Comparison of ENCODE assay signal across 7 mouse cellular contexts in the genomic region with DNA sequence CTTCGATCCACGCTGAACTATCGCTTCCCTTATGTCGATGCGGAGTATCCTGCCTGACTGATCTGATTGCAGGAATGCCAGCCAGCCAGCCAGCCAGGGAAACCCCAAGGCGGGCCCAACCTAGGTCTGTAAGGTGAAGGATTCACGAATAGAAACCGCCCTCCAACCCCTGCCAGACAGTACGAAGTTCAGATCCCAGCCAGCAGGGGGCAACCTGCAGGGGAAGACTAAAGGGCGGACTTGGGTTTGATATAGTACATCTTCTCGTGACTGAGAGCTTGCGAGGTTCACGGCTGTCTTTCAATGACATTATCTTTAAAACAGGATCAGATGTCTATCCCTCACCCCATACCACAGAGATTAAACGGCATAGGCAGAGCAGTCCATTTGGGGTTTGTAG. TPM values are rescaled to one million over a fixed set of nuclear protein-coding genes. Genes with fewer than 3 reads are reported as not detected.
A peak's percentile ranks its signal among the peaks of the same experiment; 100 is the strongest.
DNase-seq lines count a peak whose midpoint lies in the region; ATAC-seq and TF ChIP-seq lines count a peak whose summit lies in the region.

No protein-coding gene starts in this region.

- peak in 1 of 2 experiments; percentile 47 for DNase-seq in layer of hippocampus, adult 2 months (ENCODE audit: low spot score in 2 of 2)
- DNase-seq in layer of hippocampus, adult 8-10 months (ENCODE audit: low spot score in 2 of 2) = no peak
- DNase-seq in MN1 (ENCODE audit: low spot score) = peak; percentile 28
- peak; percentile 29 for DNase-seq in c-Kit-positive CD71-positive TER-119-negative erythroid progenitor cells, embryonic 14.5 days (ENCODE audit: low read depth)
- DNase-seq in heart, postnatal 36 days = peak; percentile 65 to 69
- peak; percentile 58 for DNase-seq in lung, postnatal 0 days (ENCODE audit: low spot score)
- DNase-seq in stomach, postnatal 0 days (ENCODE audit: low spot score) = peak; percentile 74

- no peak overlapping the region for H3K9ac ChIP-seq in lung, postnatal 0 days (replicated peaks; ENCODE audit: low read depth)
- no peak overlapping the region for H3K9ac ChIP-seq in stomach, postnatal 0 days (ENCODE audit: low read length)

- H3K4me2 ChIP-seq in lung, postnatal 0 days (replicated peaks; ENCODE audit: low read depth, low read length) = no peak overlapping the region
- no peak overlapping the region for H3K4me2 ChIP-seq in stomach, postnatal 0 days (replicated peaks; ENCODE audit: low read depth)

- 24% methylated on average over 14 of the region's 14 CpGs for WGBS in lung, postnatal 0 days
- 36% methylated on average over 14 of the region's 14 CpGs for WGBS in stomach, postnatal 0 days

- no peaks in the 10 kb centered on the region for H3K36me3 ChIP-seq in lung, postnatal 0 days (ENCODE audit: insufficient read depth, low read length)
- no peaks in the 10 kb centered on the region for H3K36me3 ChIP-seq in stomach, postnatal 0 days (ENCODE audit: control insufficient read depth, insufficient read depth, low read length)

- peak; percentile 86 for TF ChIP-seq CTCF in layer of hippocampus, adult 2 months (conservative IDR thresholded peaks at IDR 0.05)
- peak; percentile 80 for TF ChIP-seq CTCF in lung, postnatal 0 days (IDR thresholded peaks at IDR 0.05)
- TF ChIP-seq CTCF in stomach, postnatal 0 days (IDR thresholded peaks at IDR 0.05; ENCODE audit: low read depth) = peak; percentile 81

- no peak for TF ChIP-seq EP300 in lung, postnatal 0 days (IDR thresholded peaks at IDR 0.05)
- TF ChIP-seq EP300 in stomach, postnatal 0 days (optimal IDR thresholded peaks at IDR 0.05) = no peak

- peaks cover 4% of the 10 kb centered on the region; the same call in 1 of the 2 replicates for H3K4me1 ChIP-seq in lung, postnatal 0 days (ENCODE audit: insufficient read depth, low read depth, low read length)
- peaks cover 3% of the 10 kb centered on the region; the same call in 1 of the 2 replicates for H3K4me1 ChIP-seq in stomach, postnatal 0 days (replicated peaks; ENCODE audit: control insufficient read depth, insufficient read depth)

- no peak overlapping the region for H3K4me3 ChIP-seq in layer of hippocampus, adult 2 months
- H3K4me3 ChIP-seq in lung, postnatal 0 days (ENCODE audit: low read depth, low read length) = no peak overlapping the region
- no peak overlapping the region for H3K4me3 ChIP-seq in stomach, postnatal 0 days (ENCODE audit: low read depth, low read length)

- H3K9me3 ChIP-seq in lung, postnatal 0 days (ENCODE audit: low read length) = no peaks in the 10 kb centered on the region
- no peaks in the 10 kb centered on the region for H3K9me3 ChIP-seq in stomach, postnatal 0 days (ENCODE audit: control insufficient read depth, low read length)

- no peak overlapping the region for H3K27ac ChIP-seq in layer of hippocampus, adult 2 months
- no peak overlapping the region for H3K27ac ChIP-seq in lung, postnatal 0 days (ENCODE audit: low read length)
- no peak overlapping the region for H3K27ac ChIP-seq in stomach, postnatal 0 days (replicated peaks)

- peaks cover 5% of the 10 kb centered on the region; the same call in 1 of the 2 replicates for H3K27me3 ChIP-seq in lung, postnatal 0 days (replicated peaks; ENCODE audit: insufficient read depth, low read length)
- no peaks in the 10 kb centered on the region; the same call in 1 of the 2 replicates for H3K27me3 ChIP-seq in stomach, postnatal 0 days (ENCODE audit: control insufficient read depth, insufficient read depth, low read length)

- intact Hi-C loops in heart, postnatal 36 days (cut with DNase I) = no loop called here

- no peak for ATAC-seq in lung, postnatal 0 days
- no peak for ATAC-seq in stomach, postnatal 0 days (ENCODE audit: low FRiP score, low TSS enrichment)

RNA-seq across cellular contexts. Expression of a gene that starts 1.5 kb away (rescaled TPM):
- total RNA-seq in layer of hippocampus, adult 2 months (2021) = 1 to 10 TPM; 5.1 to 6.4 TPM
- 1 to 10 TPM; 5.6 to 8.5 (median 7.1) TPM for total RNA-seq in layer of hippocampus, adult 8-10 months (2022)
- 1 to 10 TPM in 1 of 2 experiments, under 1 TPM in 1; 0.94 to 1.6 TPM for total RNA-seq in heart, postnatal 36 days (2021)
- polyA plus RNA-seq in lung, postnatal 0 days (2015; fragmentation: Nextera tagmentation; extraction: Ambion mirVana) = 0.35 and 0.57 TPM in 2 replicates
- 0.23 and 0.24 TPM in 2 replicates for polyA plus RNA-seq in stomach, postnatal 0 days (2015; fragmentation: Nextera tagmentation; extraction: Ambion mirVana)

RNA-seq across cellular contexts. Expression of a gene that starts 26.6 kb away (rescaled TPM):
- 100 to 1,000 TPM; 169 TPM for total RNA-seq in layer of hippocampus, adult 2 months (2021)
- 100 to 1,000 TPM; 162 to 181 (median 170) TPM for total RNA-seq in layer of hippocampus, adult 8-10 months (2022)
- under 1 TPM; 0.41 to 0.44 TPM for total RNA-seq in heart, postnatal 36 days (2021)
- polyA plus RNA-seq in lung, postnatal 0 days (2015; fragmentation: Nextera tagmentation; extraction: Ambion mirVana) = 1.0 and 1.3 TPM in 2 replicates
- polyA plus RNA-seq in stomach, postnatal 0 days (2015; fragmentation: Nextera tagmentation; extraction: Ambion mirVana) = 1.3 and 2.1 TPM in 2 replicates

RNA-seq across cellular contexts. Expression of a gene that starts 32.3 kb away (rescaled TPM):
- 10 to 100 TPM; 68.4 to 68.5 TPM for total RNA-seq in layer of hippocampus, adult 2 months (2021)
- total RNA-seq in layer of hippocampus, adult 8-10 months (2022) = 10 to 100 TPM; 56.3 to 67.6 (median 63.0) TPM
- 10 to 100 TPM; 33.6 to 38.9 TPM for total RNA-seq in heart, postnatal 36 days (2021)
- polyA plus RNA-seq in lung, postnatal 0 days (2015; fragmentation: Nextera tagmentation; extraction: Ambion mirVana) = 4.1 and 4.5 TPM in 2 replicates
- polyA plus RNA-seq in stomach, postnatal 0 days (2015; fragmentation: Nextera tagmentation; extraction: Ambion mirVana) = 6.7 and 7.0 TPM in 2 replicates

Comparison
In these comparisons a context has a peak if more than half of its experiments do, and no peak if none do; other contexts are left out.
1. DNase-seq: peak in MN1 (single experiment), c-Kit-positive CD71-positive TER-119-negative erythroid progenitor cells, embryonic 14.5 days (single experiment), heart, postnatal 36 days (2 of 2), lung, postnatal 0 days (single experiment) and stomach, postnatal 0 days (single experiment); none in layer of hippocampus, adult 8-10 months (0 of 2).
2. RNA of a gene that starts 26.6 kb away (total RNA-seq): 162 to 181 TPM in layer of hippocampus, adult 8-10 months and 169 TPM in layer of hippocampus, adult 2 months; 0.41 to 0.44 TPM in heart, postnatal 36 days; every median in the first group is over 100 times any median in the second.
3. Peak in every context shown above with its lines, with median percentiles within 50 percentile points of each other: CTCF ChIP-seq.